Mouse (Mus musculus) limb, embryonic 12.5 days (tissue): ENCODE data around the gene E330034G19Rik. TPM values are rescaled to one million over a fixed set of nuclear protein-coding genes. Genes with fewer than 3 reads are reported as not detected.
A peak's percentile ranks its signal among the peaks of the same experiment; 100 is the strongest.

Source experiments
- ATAC-seq: fragments of 200-750 bp; cut with Nextera tagmentation; 2 replicates; pipeline ENCODE4 v1.8.0; 2017; ENCODE audit warnings: low read depth, moderate TSS enrichment; ENCODE audit not compliant: insufficient number of reproducible peaks, insufficient read depth, low FRiP score, low TSS enrichment
- H3K27ac ChIP-seq: fragments of 300-500 bp; sonication (generic); 2 replicates; pipeline ENCODE4 v1.5.1; 2016; ENCODE audit warnings: mild to moderate bottlenecking, moderate library complexity
- H3K27me3 ChIP-seq: fragments of 300-500 bp; sonication (generic); 2 replicates; pipeline ENCODE4 v1.6.1; 2016; ENCODE audit warnings: mild to moderate bottlenecking, moderate library complexity
- H3K36me3 ChIP-seq: fragments of 300-500 bp; sonication (generic); 2 replicates; pipeline ENCODE4 v1.6.1; 2016; ENCODE audit warnings: mild to moderate bottlenecking, moderate library complexity
- H3K4me1 ChIP-seq: fragments of 300-500 bp; sonication (generic); replicated peaks from 2 replicates; pipeline ENCODE4 v1.6.1; 2016
- H3K4me2 ChIP-seq: fragments of 300-500 bp; sonication (generic); 2 replicates; pipeline ENCODE4 v1.6.1; 2016; ENCODE audit warnings: mild to moderate bottlenecking, moderate library complexity
- H3K4me3 ChIP-seq: fragments of 300-500 bp; sonication (generic); replicated peaks from 2 replicates; pipeline ENCODE4 v1.5.1; 2016; ENCODE audit warnings: mild to moderate bottlenecking
- H3K9ac ChIP-seq: fragments of 300-500 bp; sonication (generic); replicated peaks from 2 replicates; pipeline ENCODE4 v1.6.1; 2016; ENCODE audit warnings: mild to moderate bottlenecking, moderate library complexity
- H3K9me3 ChIP-seq: fragments of 300-500 bp; sonication (generic); 2 replicates; pipeline ENCODE4 v1.6.1; 2016; ENCODE audit warnings: mild to moderate bottlenecking, moderate library complexity
- WGBS: fragments of 180-500 bp; shearing (Covaris S2); methylation state at CpG from one replicate; pipeline ENCODE4 v1.1.7; 2016; 5-methylcytosine and 5-hydroxymethylcytosine counted together
- polyA plus RNA-seq: library from polyadenylated mRNA; unstranded; fragments of >200 nt; fragmentation: Nextera tagmentation; extraction: Ambion mirVana; gene quantifications from 2 replicates; pipeline ENCODE4 v1.2.1, GENCODE M21; 2016

The E330034G19Rik gene
- polyA plus RNA-seq, result not detected in 2 replicates

- no peak within 1 kb of the TSS for H3K27ac ChIP-seq
- no peaks in the 10 kb centered on the region for H3K27me3 ChIP-seq
- WGBS, result 66% methylated on average over 3 of the region's 3 CpGs
- ATAC-seq, result no peak
- no peaks in the 10 kb centered on the region for H3K9me3 ChIP-seq
- no peak within 1 kb of the TSS for H3K9ac ChIP-seq
- no peak within 1 kb of the TSS for H3K4me2 ChIP-seq
- no peaks in the 10 kb centered on the region for H3K4me1 ChIP-seq
- no peaks in the 10 kb centered on the region for H3K36me3 ChIP-seq
- H3K4me3 ChIP-seq, result no peak within 1 kb of the TSS
Observed at GRCm38 (mm10) chr14:24292914-24293313, at the start of gene E330034G19Rik. Gene E330034G19Rik (plus strand): TSS chr14:24293214.

- no peaks in the 10 kb centered on the region for H3K27me3 ChIP-seq
- H3K4me2 ChIP-seq, result peak overlapping the region; percentile 89
- ATAC-seq, result peak; percentile 17; the same call in 1 of the 2 replicates
- H3K27ac ChIP-seq, result peak overlapping the region; percentile 98
- peaks cover 56% of the 10 kb centered on the region for H3K4me1 ChIP-seq
- H3K4me3 ChIP-seq, result peak overlapping the region; percentile 92
- peaks cover 25% of the 10 kb centered on the region for H3K36me3 ChIP-seq
- H3K9me3 ChIP-seq, result no peaks in the 10 kb centered on the region
- H3K9ac ChIP-seq, result peak overlapping the region; percentile 97
- under 1% methylated on average over 40 of the region's 40 CpGs for WGBS
Observed at GRCm38 (mm10) chr14:24244330-24245176, 48.5 kb upstream of the E330034G19Rik start.

- Histone ChIP-seq H3K4me1 (peaks cover 61% of the 10 kb centered on the region), H3K36me3 (peaks cover 21% of the 10 kb centered on the region), H3K4me2 (peak within 1 kb of the TSS; percentile 89), H3K9me3 (no peaks in the 10 kb centered on the region), H3K27ac (peak within 1 kb of the TSS; percentile 98), H3K27me3 (no peaks in the 10 kb centered on the region), H3K9ac (peak within 1 kb of the TSS; percentile 97), H3K4me3 (peak within 1 kb of the TSS; percentile 92)
- under 1% methylated on average over 88 of the region's 98 CpGs for WGBS
- peak; percentile 81 for ATAC-seq
Observed at GRCm38 (mm10) chr14:24245177-24246081, 47.6 kb upstream of the E330034G19Rik start, which contains the start of gene Dlg5. Gene Dlg5 (minus strand): TSS chr14:24245920.

GRCm38 (mm10) chr14:24249926-24250325, 43.1 kb upstream of the E330034G19Rik start:
- Histone ChIP-seq H3K4me2 (no peak overlapping the region), H3K36me3 (no peaks in the 10 kb centered on the region), H3K27ac (0 out of 2 replicates have a peak overlapping the region, but pooled peaks have one; percentile 50), H3K4me3 (no peak overlapping the region), H3K4me1 (peaks cover 51% of the 10 kb centered on the region), H3K9ac (no peak overlapping the region), H3K27me3 (no peaks in the 10 kb centered on the region), H3K9me3 (0 out of 2 replicates have a peak, but pooled peaks cover 4% of the 10 kb centered on the region)
- 54% methylated on average over 2 of the region's 2 CpGs for whole genome bisulfite sequencing
- ATAC-seq, result no peak

- ATAC-seq, result no peak
- H3K27me3 ChIP-seq, result no peaks in the 10 kb centered on the region
- 0 out of 2 replicates have a peak, but pooled peaks cover 4% of the 10 kb centered on the region for H3K9me3 ChIP-seq
- no peak overlapping the region for H3K9ac ChIP-seq
- no peak overlapping the region for H3K4me3 ChIP-seq
- peaks cover 61% of the 10 kb centered on the region for H3K4me1 ChIP-seq
- no peaks in the 10 kb centered on the region for H3K36me3 ChIP-seq
- H3K4me2 ChIP-seq, result no peak overlapping the region
- no peak overlapping the region for H3K27ac ChIP-seq
- 84% methylated on average over 1 of the region's 1 CpGs for WGBS
Observed at GRCm38 (mm10) chr14:24251326-24251725, 41.7 kb upstream of the E330034G19Rik start.

GRCm38 (mm10) chr14:24253611-24254202, 39.3 kb upstream of the E330034G19Rik start:
- H3K4me1 ChIP-seq, result peaks cover 52% of the 10 kb centered on the region
- ATAC-seq, result peak; percentile 91
- H3K9ac ChIP-seq, result peak overlapping the region; percentile 40

GRCm38 (mm10) chr14:24255956-24256355, 37.1 kb upstream of the E330034G19Rik start:
- no peak for ATAC-seq
- Histone ChIP-seq H3K9ac (no peak overlapping the region), H3K4me1 (peaks cover 48% of the 10 kb centered on the region), H3K9me3 (0 out of 2 replicates have a peak, but pooled peaks cover 4% of the 10 kb centered on the region), H3K27ac (peak overlapping the region; percentile 99), H3K27me3 (no peaks in the 10 kb centered on the region), H3K4me3 (peak overlapping the region; percentile 18), H3K36me3 (no peaks in the 10 kb centered on the region), H3K4me2 (peak overlapping the region; percentile 42)
- WGBS, result 33% methylated on average over 2 of the region's 2 CpGs

More at GRCm38 (mm10) chr14:24253611-24254202, 39.3 kb upstream of the E330034G19Rik start:
- Histone ChIP-seq H3K27ac (peak overlapping the region; percentile 99), H3K4me2 (peak overlapping the region; percentile 54), H3K36me3 (no peaks in the 10 kb centered on the region), H3K4me3 (peak overlapping the region; percentile 7; the same call in 1 of the 2 replicates), H3K9me3 (0 out of 2 replicates have a peak, but pooled peaks cover 4% of the 10 kb centered on the region), H3K27me3 (no peaks in the 10 kb centered on the region)
- WGBS, result 2% methylated on average over 8 of the region's 8 CpGs

GRCm38 (mm10) chr14:24260391-24260790, 32.6 kb upstream of the E330034G19Rik start:
- H3K27me3 ChIP-seq, result no peaks in the 10 kb centered on the region
- H3K27ac ChIP-seq, result 0 out of 2 replicates have a peak overlapping the region, but pooled peaks have one; percentile 8
- H3K36me3 ChIP-seq, result no peaks in the 10 kb centered on the region
- no peak overlapping the region for H3K9ac ChIP-seq
- no peak overlapping the region for H3K4me3 ChIP-seq
- peaks cover 61% of the 10 kb centered on the region for H3K4me1 ChIP-seq
- no peaks in the 10 kb centered on the region for H3K9me3 ChIP-seq
- 80% methylated on average over 4 of the region's 4 CpGs for WGBS
- no peak for ATAC-seq
- no peak overlapping the region for H3K4me2 ChIP-seq

GRCm38 (mm10) chr14:24262382-24262781, 30.6 kb upstream of the E330034G19Rik start:
- peak; percentile 16; the same call in 1 of the 2 replicates for ATAC-seq
- Histone ChIP-seq H3K27ac (peak overlapping the region; percentile 96), H3K36me3 (no peaks in the 10 kb centered on the region), H3K4me3 (no peak overlapping the region), H3K9me3 (no peaks in the 10 kb centered on the region), H3K27me3 (no peaks in the 10 kb centered on the region), H3K9ac (no peak overlapping the region), H3K4me2 (peak overlapping the region; percentile 38), H3K4me1 (peaks cover 49% of the 10 kb centered on the region)
- WGBS, result 48% methylated on average over 6 of the region's 6 CpGs

- no peak overlapping the region for H3K9ac ChIP-seq
- peak overlapping the region; percentile 38 for H3K4me2 ChIP-seq
- peaks cover 49% of the 10 kb centered on the region for H3K4me1 ChIP-seq
- no peak overlapping the region for H3K4me3 ChIP-seq
- peak overlapping the region; percentile 96 for H3K27ac ChIP-seq
- peak; percentile 95 for ATAC-seq
- no peaks in the 10 kb centered on the region for H3K9me3 ChIP-seq
- WGBS, result 23% methylated on average over 2 of the region's 2 CpGs
- no peaks in the 10 kb centered on the region for H3K27me3 ChIP-seq
- no peaks in the 10 kb centered on the region for H3K36me3 ChIP-seq
Observed at GRCm38 (mm10) chr14:24262915-24263314, 30.1 kb upstream of the E330034G19Rik start.
